Mouse (Mus musculus) spleen, embryonic (tissue): ENCODE measurements around the gene Eif4a1.

Source experiments
- CTCF ChIA-PET: fragments of 350-600 bp; sonication (Branson Sonifier 250); formaldehyde crosslinking; loops from one replicate; lab custom pipeline; 2022; lab: Charles Lee

Eif4a1 gene

DNA sequence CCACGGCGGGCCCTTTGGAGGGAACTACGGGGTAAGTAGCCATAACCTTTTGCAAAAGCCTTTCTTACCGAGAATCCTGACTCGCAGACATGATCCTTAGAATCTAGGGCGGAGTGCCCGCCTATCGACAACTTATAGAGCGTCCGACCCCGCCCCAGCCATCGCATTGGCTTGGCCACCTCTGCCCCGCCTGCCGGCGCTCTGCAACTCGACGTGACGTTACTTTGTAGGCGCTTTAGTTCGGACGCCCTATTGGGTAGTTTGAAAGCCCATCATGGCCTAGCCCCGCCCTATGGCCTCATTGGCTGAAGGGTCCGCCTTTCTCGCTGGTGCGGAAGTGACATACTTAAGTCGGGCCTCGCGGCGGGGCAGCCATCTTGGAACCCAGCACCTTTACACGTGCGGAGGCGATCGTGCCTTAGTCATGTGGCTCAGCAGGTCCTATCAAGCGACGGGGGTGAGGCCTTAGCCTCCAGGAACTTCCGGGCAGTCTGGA lies at the start of gene Eif4a1:
Gene Eif4a1 (minus strand): TSS at position 213 of the 496 bp plus-strand sequence.
- CTCF ChIA-PET, result interaction anchor here (0.7 kb wide), 1 partner anchor 79 kb away, joined by 3 read pairs; no protein-coding TSS in a partner anchor

DNA sequence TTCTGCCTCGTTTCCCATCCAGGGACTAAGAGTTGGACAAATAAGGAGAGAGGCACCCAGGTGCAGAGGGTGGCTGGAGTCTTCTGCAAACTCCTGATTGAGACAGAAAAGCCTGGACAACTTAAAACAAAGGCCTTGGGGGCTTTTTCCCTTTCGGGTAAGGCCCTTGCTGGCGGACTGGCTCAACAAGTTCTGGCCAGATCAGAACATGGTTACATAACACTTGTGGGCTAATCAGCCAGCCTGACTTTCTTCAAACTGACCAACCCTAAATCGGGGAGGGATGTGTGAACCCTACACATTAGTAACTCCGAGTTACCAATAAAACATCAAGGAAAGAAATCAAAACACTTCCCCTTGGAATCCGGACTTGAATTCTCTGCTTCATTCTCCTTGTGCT lies 48.6 kb upstream of the Eif4a1 start:
- CTCF ChIA-PET, result interaction anchor here (0.6 kb wide), 1 partner anchor 155 kb away, joined by 9 read pairs; no protein-coding TSS in a partner anchor

GRCm38 (mm10) chr11:69719423-69719822 lies 47.2 kb upstream of the Eif4a1 start:
- CTCF ChIA-PET, result interaction anchor here (0.7 kb wide), 1 partner anchor 68 kb away, joined by 4 read pairs; no protein-coding TSS in a partner anchor

GRCm38 (mm10) chr11:69718661-69719060 lies 46.4 kb upstream of the Eif4a1 start:
- CTCF ChIA-PET, result no interaction called here

DNA sequence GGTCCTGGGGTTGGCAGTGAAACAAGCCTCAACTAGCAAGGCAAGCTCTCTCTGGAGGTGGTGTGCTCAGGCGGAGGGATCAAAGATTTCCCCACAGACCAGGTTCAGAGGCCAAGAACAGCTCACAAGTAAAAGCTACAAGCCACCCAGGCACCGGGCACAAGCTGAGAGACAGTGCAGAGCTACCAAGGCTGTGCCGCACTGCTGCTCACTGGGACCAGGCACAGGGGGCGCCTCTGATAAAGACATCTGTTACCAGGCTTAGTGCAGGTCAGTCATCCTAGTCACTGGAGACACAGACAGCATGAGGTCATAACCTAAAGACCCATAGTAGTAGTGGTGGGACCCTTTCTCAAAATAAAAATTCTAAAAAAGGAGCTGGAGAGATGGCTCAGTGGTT lies 44.7 kb upstream of the Eif4a1 start:
- CTCF ChIA-PET, result no interaction called here

GRCm38 (mm10) chr11:69715929-69716328 lies 43.7 kb upstream of the Eif4a1 start:
- CTCF ChIA-PET, result interaction anchor here (0.6 kb wide), 1 partner anchor 161 kb away, joined by 3 read pairs; no protein-coding TSS in a partner anchor

DNA sequence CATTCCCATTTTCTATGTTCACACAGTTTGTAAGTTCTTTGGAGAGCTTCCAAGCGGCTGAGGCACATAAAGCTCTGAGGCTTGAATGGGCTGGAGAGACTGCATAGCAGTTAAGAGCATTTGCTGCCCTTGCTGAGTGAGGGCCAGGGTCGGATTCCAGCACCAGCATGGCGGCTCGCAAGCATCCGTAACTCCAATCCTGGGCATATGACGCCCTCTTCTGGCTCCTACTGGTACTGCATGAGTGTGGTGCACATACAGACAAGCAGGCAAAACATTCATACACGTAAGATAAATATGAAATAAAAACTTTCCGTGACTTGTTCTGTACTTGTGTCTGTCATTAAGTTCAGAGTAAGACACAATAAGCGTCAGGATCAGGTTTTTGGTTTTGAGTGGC lies 43.3 kb upstream of the Eif4a1 start:
- CTCF ChIA-PET, result no interaction called here

GRCm38 (mm10) chr11:69714636-69715329 lies 42.6 kb upstream of the Eif4a1 start:
- CTCF ChIA-PET, result no interaction called here

GRCm38 (mm10) chr11:69712954-69713672 lies 40.9 kb upstream of the Eif4a1 start:
- CTCF ChIA-PET, result interaction anchor here (0.6 kb wide), 1 partner anchor 28 kb away, joined by 3 read pairs; the partner anchor contains the start of gene Tnfsf13

DNA sequence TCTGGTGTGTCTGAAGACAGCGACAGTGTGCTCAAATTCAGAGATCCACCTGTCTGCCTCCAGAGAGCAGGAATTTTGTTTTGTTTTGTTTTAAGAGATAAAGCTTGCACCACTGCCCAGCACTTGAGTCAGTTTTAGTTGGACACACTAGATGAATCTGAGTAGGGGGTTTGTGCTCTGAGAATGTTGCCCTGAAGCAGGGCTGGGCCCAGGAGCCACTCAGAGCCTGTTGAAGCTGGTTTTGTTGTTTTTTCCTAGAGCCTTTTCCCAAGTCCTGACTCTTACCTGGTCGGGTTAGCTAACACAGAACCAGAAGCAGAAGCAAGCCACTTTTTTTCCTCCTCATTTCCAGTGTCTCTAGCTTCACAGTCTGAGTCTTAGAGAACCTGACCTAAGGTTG lies 38.9 kb upstream of the Eif4a1 start:
- CTCF ChIA-PET, result no interaction called here

DNA sequence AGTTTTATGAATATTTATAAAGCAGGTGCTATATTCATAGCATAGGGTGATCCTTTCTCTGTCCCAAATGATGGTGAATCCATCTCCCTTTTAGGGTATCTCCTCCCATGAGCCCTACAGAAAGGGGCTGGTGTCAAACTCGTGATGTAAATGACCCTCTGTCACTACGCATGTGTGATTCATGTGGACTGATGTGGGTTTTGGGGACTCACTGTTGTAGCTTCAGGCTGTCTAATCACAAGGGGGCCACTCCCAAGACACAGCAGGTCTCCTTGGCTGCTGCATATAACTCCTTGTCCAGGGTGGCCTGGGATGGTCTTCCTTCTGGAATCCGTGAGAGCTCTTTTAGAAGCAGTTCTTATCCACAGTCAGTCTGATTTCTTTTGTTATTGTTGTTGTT lies 38.2 kb upstream of the Eif4a1 start:
- CTCF ChIA-PET, result no interaction called here

DNA sequence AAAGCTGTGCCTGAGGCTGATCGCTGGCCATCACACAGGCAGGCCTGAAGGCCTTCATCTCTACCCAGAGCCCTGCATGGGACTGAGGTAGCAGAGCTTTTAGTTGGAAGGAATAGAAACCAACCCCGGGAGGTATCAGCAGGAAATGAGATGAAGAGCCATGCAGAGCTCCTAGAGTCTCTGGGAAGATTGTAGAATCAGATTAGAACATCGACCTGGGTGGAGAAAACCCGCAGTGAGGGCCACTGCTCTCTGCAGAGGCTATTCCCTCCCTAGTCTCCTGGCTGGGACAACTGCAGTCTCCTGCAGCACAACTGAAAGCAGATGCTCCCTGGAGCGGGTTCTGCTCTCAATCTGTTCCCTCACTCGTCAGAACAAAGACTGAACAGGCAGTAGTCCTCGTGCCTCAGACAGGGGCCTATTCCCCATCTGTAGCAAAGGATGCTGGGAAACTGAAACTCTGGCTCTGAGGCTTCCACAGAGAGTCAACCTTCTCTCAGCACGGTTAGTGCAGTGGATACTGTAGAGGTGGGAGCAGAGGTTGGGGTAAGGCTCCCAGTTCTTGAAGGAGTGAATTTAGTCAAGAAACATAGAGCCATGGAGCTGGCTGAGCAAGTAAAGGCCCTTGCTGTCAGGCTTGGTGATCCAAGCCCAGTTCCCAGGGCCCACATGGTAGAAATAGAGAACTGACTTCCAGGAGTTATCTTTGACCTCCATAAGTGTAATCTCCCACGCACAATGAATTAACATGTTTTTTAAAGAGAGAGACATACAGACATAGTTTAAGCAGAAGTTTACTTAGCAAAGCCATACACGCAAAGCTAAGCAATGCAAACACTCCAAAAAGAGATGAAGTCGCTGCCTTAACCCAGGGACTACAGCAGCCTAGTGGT lies 37.6 kb upstream of the Eif4a1 start:
- CTCF ChIA-PET, result no interaction called here

DNA sequence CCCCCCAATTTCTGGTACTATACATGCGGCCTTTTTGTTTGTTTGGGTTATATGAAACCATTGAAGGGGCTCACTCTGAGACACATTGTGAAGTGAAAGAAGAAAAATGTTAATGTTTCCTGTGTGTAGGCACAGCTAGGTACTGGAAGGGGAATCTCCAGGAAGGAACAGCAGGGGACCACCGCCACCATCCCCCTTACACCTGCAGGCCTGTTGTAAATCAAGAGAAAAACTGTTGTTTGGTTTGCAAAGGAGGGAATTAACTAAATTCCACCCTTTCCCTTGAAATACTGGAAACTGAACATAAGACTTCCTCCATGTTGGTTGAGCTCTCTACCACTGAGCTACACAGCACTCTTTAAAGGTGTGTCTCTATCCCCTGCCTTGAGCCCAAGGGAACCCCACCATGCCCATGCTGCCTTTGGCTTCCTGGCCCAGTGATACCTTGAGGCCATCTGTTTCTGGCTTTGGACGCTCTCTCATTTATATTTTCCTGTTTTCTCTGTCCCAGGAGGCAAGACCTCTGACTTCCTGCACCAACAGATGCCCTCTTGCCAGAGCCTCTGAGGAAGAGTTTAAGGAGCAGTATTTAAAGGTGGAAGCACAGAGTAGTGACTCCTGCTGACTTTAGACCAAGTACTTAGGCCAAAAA lies 36.5 kb upstream of the Eif4a1 start:
- CTCF ChIA-PET, result no interaction called here

DNA sequence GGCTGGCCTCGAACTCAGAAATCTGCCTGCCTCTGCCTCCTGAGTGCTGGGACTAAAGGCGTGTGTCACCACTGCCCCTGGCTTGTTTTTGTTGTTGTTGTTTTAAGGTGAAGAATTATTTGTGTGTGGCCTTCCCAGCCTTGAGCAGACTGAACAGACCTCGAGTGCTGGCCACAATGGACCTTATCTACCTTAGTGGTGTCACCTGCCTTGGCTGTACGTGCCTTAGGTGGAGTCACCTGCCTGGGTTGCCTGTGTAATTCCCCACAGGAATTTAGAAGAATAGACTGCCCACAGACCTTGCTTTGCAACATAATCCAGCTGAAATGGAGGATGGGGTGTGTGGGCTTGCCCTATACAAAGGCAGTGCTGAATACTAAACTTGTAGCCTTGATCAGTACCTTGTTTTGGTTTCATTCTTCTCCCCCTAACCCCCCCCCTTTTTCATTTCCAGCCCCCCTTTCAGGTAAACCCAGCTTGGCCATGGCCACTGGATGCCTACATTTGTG lies 35.7 kb upstream of the Eif4a1 start:
- CTCF ChIA-PET, result no interaction called here

- CTCF ChIA-PET, result no interaction called here
These were observed 35.2 kb upstream of the Eif4a1 start for GRCm38 (mm10) chr11:69707480-69707847.

DNA sequence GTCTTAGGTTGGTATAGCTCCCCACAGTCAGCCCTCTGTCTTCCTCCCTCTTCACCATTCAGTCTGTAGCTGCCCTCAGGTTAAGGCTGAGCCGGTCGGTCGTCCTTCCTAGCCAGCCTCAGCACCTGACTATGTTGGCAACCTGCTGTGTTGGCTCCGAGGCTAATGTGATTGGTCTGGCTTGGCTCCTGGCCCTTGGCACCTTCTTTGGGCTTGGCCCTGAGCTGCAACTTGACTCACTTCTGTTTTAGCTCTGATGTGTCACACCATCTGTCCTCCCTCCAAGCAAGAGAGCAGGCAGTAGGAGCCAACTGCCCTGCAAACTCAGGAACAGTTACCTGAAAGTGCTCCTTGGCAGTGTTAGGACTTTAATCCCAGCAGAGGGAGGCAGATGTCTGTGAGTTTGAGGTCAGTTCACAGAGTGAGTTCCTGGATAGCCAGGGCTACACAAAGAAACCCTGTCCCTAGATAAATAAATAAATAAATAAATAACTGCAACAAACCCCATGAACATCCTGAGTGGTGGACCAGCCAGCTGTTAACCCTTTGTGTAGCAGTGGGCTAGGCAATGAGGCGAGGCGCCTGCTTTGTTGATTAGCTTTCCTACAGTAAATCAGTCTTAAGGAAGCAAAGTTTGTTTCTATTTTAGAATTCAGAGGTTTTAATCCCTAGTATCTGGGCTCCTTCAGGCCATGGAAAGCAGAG lies 34.7 kb upstream of the Eif4a1 start:
- CTCF ChIA-PET, result no interaction called here

DNA sequence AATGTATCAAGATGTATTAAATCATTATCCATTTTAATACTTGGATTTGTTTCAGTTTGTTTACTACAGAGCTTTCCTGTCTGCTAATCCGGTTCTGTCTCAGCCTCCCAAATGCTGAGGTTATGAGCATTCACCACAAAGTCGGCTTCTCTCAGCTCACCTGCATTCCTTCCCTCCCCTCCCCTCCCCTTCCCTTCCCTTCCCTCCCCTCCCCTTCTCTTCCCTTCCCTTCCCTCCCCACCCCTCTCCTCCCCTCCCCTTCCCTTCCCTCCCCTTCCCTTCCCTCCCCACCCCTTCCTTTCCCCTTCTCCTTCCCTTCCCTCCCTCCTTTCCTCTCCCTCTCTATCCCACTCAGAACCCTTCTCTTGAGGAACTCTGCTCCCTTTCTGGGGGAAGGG lies 32.4 kb upstream of the Eif4a1 start:
- CTCF ChIA-PET, result no interaction called here

DNA sequence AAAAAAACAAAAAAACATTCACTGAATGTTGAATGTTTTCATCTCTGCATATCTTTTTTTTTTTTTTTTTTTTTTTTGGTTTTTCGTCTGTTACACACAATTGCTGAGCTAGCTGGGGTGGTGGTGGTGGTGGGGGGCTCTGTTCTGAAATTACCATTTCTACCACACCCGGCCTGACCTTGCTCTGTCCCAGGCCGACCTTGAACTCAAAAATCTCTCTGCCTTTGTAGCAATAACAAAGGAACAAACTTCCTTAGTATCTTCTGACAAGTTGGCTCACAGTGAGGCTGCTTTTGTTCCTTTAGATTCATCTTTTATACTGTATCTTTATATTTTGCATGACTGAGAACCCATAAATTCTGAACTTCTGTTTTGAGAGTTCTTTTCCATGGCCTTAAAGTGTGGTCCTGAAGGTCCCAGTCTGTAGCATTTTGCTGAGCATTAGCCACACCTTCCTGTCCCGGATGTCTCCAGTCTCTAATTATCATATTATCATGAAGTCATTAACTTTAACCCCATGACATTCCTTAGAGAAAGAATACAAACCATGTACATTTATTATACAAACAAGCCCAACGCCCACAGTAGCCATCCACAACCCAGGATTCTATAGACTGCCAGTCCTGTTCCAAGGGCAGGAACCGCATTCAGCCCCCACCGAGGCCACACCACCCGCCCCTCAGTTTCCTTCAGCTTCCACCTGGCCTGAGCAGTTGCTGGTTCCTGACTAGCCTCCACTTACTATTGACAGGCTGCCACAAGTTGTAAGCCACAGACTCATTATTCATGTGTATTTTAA lies 31.8 kb upstream of the Eif4a1 start:
- CTCF ChIA-PET, result interaction anchor here (0.6 kb wide), 1 partner anchor 844 kb away, joined by 5 read pairs; no protein-coding TSS in a partner anchor

DNA sequence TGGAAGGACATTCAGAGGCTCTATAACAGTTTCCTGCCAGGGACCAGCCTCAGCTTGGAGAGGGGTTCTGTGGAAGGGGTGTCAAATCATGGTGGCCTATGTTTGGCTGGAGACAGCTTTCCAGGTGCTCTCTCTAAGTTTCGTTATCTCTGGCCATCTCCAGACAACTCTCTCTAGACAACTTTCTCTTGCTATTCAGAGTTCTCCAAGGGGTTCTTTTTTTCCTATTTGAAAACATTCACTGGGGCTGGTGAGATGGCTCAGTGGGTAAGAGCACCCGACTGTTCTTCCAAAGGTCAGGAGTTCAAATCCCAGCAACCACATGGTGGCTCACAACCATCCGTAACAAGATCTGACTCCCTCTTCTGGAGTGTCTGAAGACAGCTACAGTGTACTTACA lies 31.2 kb upstream of the Eif4a1 start:
- CTCF ChIA-PET, result interaction anchor here (0.6 kb wide), 1 partner anchor 845 kb away, joined by 5 read pairs; no protein-coding TSS in a partner anchor
